Mouse (Mus musculus) liver, adult 2 months (tissue): ENCODE results near the gene Nrcam. TPM values are rescaled to one million over a fixed set of nuclear protein-coding genes. Genes with fewer than 3 reads are reported as not detected.

Source experiments
- DNase-seq: peaks from one replicate; pipeline ENCODE4 v3.0.0-alpha.2; 2011; ENCODE audit warnings: low read depth, low spot score; ENCODE audit errors: extremely low read depth
- H3K27ac ChIP-seq: fragments of 200-500 bp; replicated peaks from 2 replicates; pipeline ENCODE4 v1.5.1; 2012; ENCODE audit warnings: low read depth, mild to moderate bottlenecking, control low read depth, inconsistent platforms, low read length; ENCODE audit not compliant: insufficient read depth
- H3K27me3 ChIP-seq: fragments of 200-500 bp; 2 replicates; pipeline ENCODE4 v1.6.1; 2012; ENCODE audit warnings: mild to moderate bottlenecking, moderate library complexity, low read length, inconsistent platforms; ENCODE audit not compliant: control insufficient read depth, insufficient read depth
- H3K36me3 ChIP-seq: fragments of 200-500 bp; 2 replicates; pipeline ENCODE4 v1.6.1; 2012; ENCODE audit warnings: low read length, inconsistent platforms; ENCODE audit not compliant: control insufficient read depth, insufficient read depth
- H3K4me1 ChIP-seq: fragments of 200-500 bp; 2 replicates; pipeline ENCODE4 v1.6.1; 2011; ENCODE audit warnings: low read length; ENCODE audit not compliant: control insufficient read depth, insufficient read depth
- H3K4me3 ChIP-seq: fragments of 200-500 bp; 2 replicates; pipeline ENCODE4 v1.5.1; 2011; ENCODE audit warnings: low read depth, mild to moderate bottlenecking, control low read depth, low read length, moderate library complexity; ENCODE audit not compliant: insufficient read depth
- H3K79me2 ChIP-seq: fragments of 200-500 bp; 2 replicates; pipeline ENCODE4 v1.6.1; 2012; ENCODE audit warnings: inconsistent platforms, mild to moderate bottlenecking, low read length, moderate library complexity; ENCODE audit not compliant: control insufficient read depth, insufficient read depth
- H3K9ac ChIP-seq: fragments of 200-500 bp; 2 replicates; pipeline ENCODE4 v1.6.1; 2012; ENCODE audit warnings: low read depth, mild to moderate bottlenecking, control low read depth, inconsistent platforms, low read length
- CTCF ChIP-seq: fragments of 200-500 bp; IDR thresholded peaks from 2 replicates; pipeline ENCODE4 v1.5.1; 2011; ENCODE audit warnings: low read depth, low read length, control low read depth
- POLR2A ChIP-seq: fragments of 200-500 bp; IDR thresholded peaks from 2 replicates; pipeline ENCODE4 v1.6.1; 2011; ENCODE audit warnings: low read length, control low read depth; ENCODE audit not compliant: insufficient read depth; ENCODE audit errors: extremely low read depth
- WGBS: fragments of 180-500 bp; shearing (Covaris S2); methylation state at CpG from one replicate; pipeline ENCODE4 v1.1.7; 2018; 5-methylcytosine and 5-hydroxymethylcytosine counted together
- polyA plus RNA-seq: library from polyadenylated mRNA; depleted of rRNA; stranded (reverse); fragments of >200 nt; gene quantifications from 2 replicates; pipeline ENCODE4 v1.2.3, GENCODE M21; 2012; rRNA removed
- total RNA-seq: library from RNA; depleted of rRNA; stranded (reverse); fragments of >200 nt; gene quantifications from 2 replicates; pipeline ENCODE4 v1.2.3, GENCODE M21; 2014; rRNA removed

Nrcam gene
- total and polyA plus RNA-seq, 2 experiments = not detected

GRCm38 (mm10) chr12:44602269-44602957 lies 273.7 kb downstream of the Nrcam start:
- no peaks in the 10 kb centered on the region for H3K27me3 ChIP-seq
- H3K36me3 ChIP-seq = no peaks in the 10 kb centered on the region
- peaks cover 1% of the 10 kb centered on the region; the same call in 1 of the 2 replicates for H3K4me1 ChIP-seq
- H3K9ac ChIP-seq = no peak overlapping the region
- H3K4me3 ChIP-seq = no peak overlapping the region
- no peaks in the 10 kb centered on the region for H3K79me2 ChIP-seq
- 64% methylated on average over 11 of the region's 11 CpGs for WGBS
- peak; percentile 6 for DNase-seq
- TF ChIP-seq CTCF = no peak
- TF ChIP-seq POLR2A = no peak
- no peak overlapping the region for H3K27ac ChIP-seq

- TF ChIP-seq CTCF (peak; percentile 22; the same call in 1 of the 2 replicates), POLR2A (no peak)
- no peak for DNase-seq
- Histone ChIP-seq H3K27me3 (no peaks in the 10 kb centered on the region), H3K79me2 (no peaks in the 10 kb centered on the region), H3K4me3 (no peak overlapping the region), H3K27ac (no peak overlapping the region), H3K36me3 (no peaks in the 10 kb centered on the region), H3K9ac (no peak overlapping the region), H3K4me1 (peaks cover 1% of the 10 kb centered on the region; the same call in 1 of the 2 replicates)
- 74% methylated on average over 5 of the region's 5 CpGs for WGBS
Observed at GRCm38 (mm10) chr12:44602958-44603331, 274.3 kb downstream of the Nrcam start.

- H3K79me2 ChIP-seq = no peaks in the 10 kb centered on the region
- H3K9ac ChIP-seq = no peak overlapping the region
Observed at GRCm38 (mm10) chr12:44617001-44617421, 288.3 kb downstream of the Nrcam start.

GRCm38 (mm10) chr12:44617488-44617887 lies 288.8 kb downstream of the Nrcam start:
- no peaks in the 10 kb centered on the region for H3K79me2 ChIP-seq
- peak; percentile 31 for DNase-seq
- H3K27me3 ChIP-seq = no peaks in the 10 kb centered on the region
- no peak overlapping the region for H3K27ac ChIP-seq
- 21% methylated on average over 1 of the region's 1 CpGs for WGBS
- no peaks in the 10 kb centered on the region for H3K4me1 ChIP-seq
- TF ChIP-seq POLR2A (no peak), CTCF (no peak)
- H3K36me3 ChIP-seq = no peaks in the 10 kb centered on the region
- no peak overlapping the region for H3K4me3 ChIP-seq
- no peak overlapping the region for H3K9ac ChIP-seq

More at GRCm38 (mm10) chr12:44617001-44617421, 288.3 kb downstream of the Nrcam start:
- Histone ChIP-seq H3K4me3 (no peak overlapping the region), H3K27me3 (no peaks in the 10 kb centered on the region), H3K36me3 (no peaks in the 10 kb centered on the region), H3K4me1 (no peaks in the 10 kb centered on the region), H3K27ac (no peak overlapping the region)
- WGBS = 58% methylated on average over 2 of the region's 2 CpGs
- no peak for TF ChIP-seq POLR2A
- TF ChIP-seq CTCF = no peak
- peak; percentile 16 for DNase-seq

GRCm38 (mm10) chr12:44639341-44639921 lies 310.7 kb downstream of the Nrcam start:
- no peaks in the 10 kb centered on the region for H3K36me3 ChIP-seq
- H3K27me3 ChIP-seq = no peaks in the 10 kb centered on the region
- no peaks in the 10 kb centered on the region for H3K79me2 ChIP-seq
- H3K27ac ChIP-seq = no peak overlapping the region
- DNase-seq = no peak
- no peak overlapping the region for H3K9ac ChIP-seq
- TF ChIP-seq POLR2A = no peak
- no peak for TF ChIP-seq CTCF
- H3K4me3 ChIP-seq = no peak overlapping the region
- H3K4me1 ChIP-seq = peaks cover 4% of the 10 kb centered on the region; the same call in 1 of the 2 replicates

GRCm38 (mm10) chr12:44640579-44640978 lies 311.9 kb downstream of the Nrcam start:
- Histone ChIP-seq H3K27me3 (no peaks in the 10 kb centered on the region), H3K4me3 (no peak overlapping the region), H3K36me3 (no peaks in the 10 kb centered on the region), H3K27ac (no peak overlapping the region), H3K9ac (no peak overlapping the region), H3K4me1 (peaks cover 4% of the 10 kb centered on the region; the same call in 1 of the 2 replicates), H3K79me2 (no peaks in the 10 kb centered on the region)
- DNase-seq = no peak
- WGBS = 18% methylated on average over 1 of the region's 1 CpGs
- TF ChIP-seq CTCF = no peak

Other genes starting within 250 kb of the Nrcam start
- gene Dnajb9, start 118.6 kb upstream of the Nrcam start, total RNA-seq = 15.3 and 17.4 TPM in 2 replicates
- gene Dnajb9, start 118.6 kb upstream of the Nrcam start, polyA plus RNA-seq = 6.7 and 7.2 TPM in 2 replicates
- gene Pnpla8, start 107.5 kb upstream of the Nrcam start, total RNA-seq = 108 and 111 TPM in 2 replicates
- 17.2 and 20.5 TPM in 2 replicates for gene Pnpla8, start 107.5 kb upstream of the Nrcam start, polyA plus RNA-seq